Mouse (Mus musculus) limb, embryonic 12.5 days (tissue): Measurements from ENCODE around the gene E030018B13Rik. TPM values are rescaled to one million over a fixed set of nuclear protein-coding genes. Genes with fewer than 3 reads are reported as not detected.

Experiments
- ATAC-seq: fragments of 200-750 bp; cut with Nextera tagmentation; 2 replicates; pipeline ENCODE4 v1.8.0; 2017; ENCODE audit warnings: low read depth, moderate TSS enrichment; ENCODE audit not compliant: insufficient number of reproducible peaks, insufficient read depth, low FRiP score, low TSS enrichment
- H3K27ac ChIP-seq: fragments of 300-500 bp; sonication (generic); 2 replicates; pipeline ENCODE4 v1.5.1; 2016; ENCODE audit warnings: mild to moderate bottlenecking, moderate library complexity
- H3K27me3 ChIP-seq: fragments of 300-500 bp; sonication (generic); 2 replicates; pipeline ENCODE4 v1.6.1; 2016; ENCODE audit warnings: mild to moderate bottlenecking, moderate library complexity
- H3K36me3 ChIP-seq: fragments of 300-500 bp; sonication (generic); 2 replicates; pipeline ENCODE4 v1.6.1; 2016; ENCODE audit warnings: mild to moderate bottlenecking, moderate library complexity
- H3K4me1 ChIP-seq: fragments of 300-500 bp; sonication (generic); replicated peaks from 2 replicates; pipeline ENCODE4 v1.6.1; 2016
- H3K4me2 ChIP-seq: fragments of 300-500 bp; sonication (generic); 2 replicates; pipeline ENCODE4 v1.6.1; 2016; ENCODE audit warnings: mild to moderate bottlenecking, moderate library complexity
- H3K4me3 ChIP-seq: fragments of 300-500 bp; sonication (generic); replicated peaks from 2 replicates; pipeline ENCODE4 v1.5.1; 2016; ENCODE audit warnings: mild to moderate bottlenecking
- H3K9ac ChIP-seq: fragments of 300-500 bp; sonication (generic); replicated peaks from 2 replicates; pipeline ENCODE4 v1.6.1; 2016; ENCODE audit warnings: mild to moderate bottlenecking, moderate library complexity
- H3K9me3 ChIP-seq: fragments of 300-500 bp; sonication (generic); 2 replicates; pipeline ENCODE4 v1.6.1; 2016; ENCODE audit warnings: mild to moderate bottlenecking, moderate library complexity
- WGBS: fragments of 180-500 bp; shearing (Covaris S2); methylation state at CpG from one replicate; pipeline ENCODE4 v1.1.7; 2016; 5-methylcytosine and 5-hydroxymethylcytosine counted together
- polyA plus RNA-seq: library from polyadenylated mRNA; unstranded; fragments of >200 nt; fragmentation: Nextera tagmentation; extraction: Ambion mirVana; gene quantifications from 2 replicates; pipeline ENCODE4 v1.2.1, GENCODE M21; 2016

The E030018B13Rik gene
- polyA plus RNA-seq, 1 experiment from 2014 or later, result not detected

DNA sequence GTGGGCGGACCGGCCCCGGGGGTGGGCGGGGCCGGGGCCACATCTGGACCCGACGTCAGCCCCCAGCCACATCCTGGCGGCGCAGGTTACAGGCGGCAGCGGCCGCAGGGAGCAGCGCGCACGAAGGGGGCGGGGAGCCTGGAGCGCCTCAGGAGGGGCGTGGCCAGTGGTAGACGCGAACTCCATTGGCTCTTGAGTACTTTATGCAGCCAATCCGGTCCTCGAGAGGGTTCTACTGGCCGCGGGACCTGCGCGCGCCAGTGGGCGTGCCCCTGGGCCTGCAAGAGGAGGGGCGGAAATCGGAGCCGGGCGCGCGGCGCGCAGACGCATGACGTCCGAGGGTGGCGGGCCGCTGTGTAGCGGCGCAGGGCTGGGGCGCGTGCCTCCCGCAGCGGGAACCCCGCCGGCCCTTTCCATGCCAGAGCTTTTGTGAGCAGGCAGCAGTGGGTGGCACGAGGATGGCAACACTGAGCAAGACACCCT, 22.3 kb downstream of the E030018B13Rik start, which contains the start of gene Klf13:
Gene Klf13, minus strand, starts transcription at position 2 of the 483 bp plus-strand sequence.
- peak within 1 kb of the TSS; percentile 81 for H3K4me3 ChIP-seq
- H3K4me1 ChIP-seq, result peaks cover 24% of the 10 kb centered on the region
- H3K27me3 ChIP-seq, result no peaks in the 10 kb centered on the region; the same call in 1 of the 2 replicates
- peak within 1 kb of the TSS; percentile 94 for H3K27ac ChIP-seq
- no peaks in the 10 kb centered on the region for H3K9me3 ChIP-seq
- peak within 1 kb of the TSS; percentile 83 for H3K9ac ChIP-seq
- no peaks in the 10 kb centered on the region for H3K36me3 ChIP-seq
- ATAC-seq, result peak; percentile 93
- peak within 1 kb of the TSS; percentile 92 for H3K4me2 ChIP-seq
- WGBS, result 1% methylated on average over 47 of the region's 50 CpGs

DNA sequence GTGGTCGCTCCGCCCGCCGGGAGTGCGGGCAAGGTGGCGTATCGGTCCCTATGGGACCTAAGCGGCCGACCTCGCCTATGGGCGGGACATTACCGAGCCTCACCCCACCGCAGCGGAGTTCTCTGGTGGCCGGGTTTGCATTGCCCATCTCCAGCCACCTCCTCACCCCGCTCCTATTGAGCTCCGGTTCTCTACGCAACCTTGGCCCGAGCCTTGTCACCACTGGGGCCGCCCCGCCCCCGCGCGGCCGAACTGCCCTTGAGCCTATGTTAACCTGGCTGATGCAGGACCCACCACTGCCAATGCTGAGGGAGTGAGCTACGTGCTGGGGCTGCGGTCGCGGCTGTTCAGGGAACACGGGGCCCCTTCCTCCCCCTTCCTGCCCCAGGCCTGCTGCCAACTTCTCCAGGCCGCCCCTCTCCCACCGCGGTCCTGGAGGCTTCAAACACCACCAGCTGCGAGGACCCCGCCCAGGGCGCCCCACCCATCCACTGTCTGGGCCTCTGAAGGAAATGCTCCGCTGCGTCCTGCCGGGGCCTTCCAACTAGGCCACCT, 22.8 kb downstream of the E030018B13Rik start:
- 1% methylated on average over 39 of the region's 39 CpGs for WGBS
- Histone ChIP-seq H3K4me1 (peaks cover 24% of the 10 kb centered on the region), H3K4me3 (peak overlapping the region; percentile 81), H3K27me3 (no peaks in the 10 kb centered on the region; the same call in 1 of the 2 replicates), H3K9me3 (no peaks in the 10 kb centered on the region), H3K9ac (peak overlapping the region; percentile 79), H3K4me2 (peak overlapping the region; percentile 92), H3K27ac (peak overlapping the region; percentile 94), H3K36me3 (no peaks in the 10 kb centered on the region)
- peak; percentile 69 for ATAC-seq

DNA sequence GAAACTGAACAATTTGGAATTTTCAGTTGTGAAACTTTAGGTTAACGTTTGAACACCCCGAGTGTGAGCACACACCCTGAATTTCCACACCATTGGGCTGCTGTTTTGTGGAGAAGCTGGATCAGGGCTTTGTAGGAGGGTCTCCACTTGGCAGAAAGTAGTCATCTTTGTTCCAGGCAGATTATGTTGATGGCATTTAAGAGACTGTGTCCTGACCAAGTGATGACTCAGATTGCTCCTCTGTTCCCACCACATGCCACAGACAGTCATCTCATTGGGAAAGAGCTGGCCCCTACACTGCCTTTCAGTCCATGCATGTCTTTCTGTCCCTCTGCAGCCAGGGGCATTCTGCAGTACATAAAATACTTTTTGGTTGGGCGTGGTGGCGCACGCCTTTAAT, 23.7 kb downstream of the E030018B13Rik start:
- no peak overlapping the region for H3K4me3 ChIP-seq
- H3K9ac ChIP-seq, result no peak overlapping the region
- no peak overlapping the region for H3K27ac ChIP-seq
- ATAC-seq, result no peak
- H3K9me3 ChIP-seq, result no peaks in the 10 kb centered on the region
- H3K36me3 ChIP-seq, result no peaks in the 10 kb centered on the region
- H3K4me1 ChIP-seq, result peaks cover 16% of the 10 kb centered on the region
- H3K4me2 ChIP-seq, result no peak overlapping the region
- WGBS, result 91% methylated on average over 5 of the region's 5 CpGs
- H3K27me3 ChIP-seq, result no peaks in the 10 kb centered on the region; the same call in 1 of the 2 replicates

DNA sequence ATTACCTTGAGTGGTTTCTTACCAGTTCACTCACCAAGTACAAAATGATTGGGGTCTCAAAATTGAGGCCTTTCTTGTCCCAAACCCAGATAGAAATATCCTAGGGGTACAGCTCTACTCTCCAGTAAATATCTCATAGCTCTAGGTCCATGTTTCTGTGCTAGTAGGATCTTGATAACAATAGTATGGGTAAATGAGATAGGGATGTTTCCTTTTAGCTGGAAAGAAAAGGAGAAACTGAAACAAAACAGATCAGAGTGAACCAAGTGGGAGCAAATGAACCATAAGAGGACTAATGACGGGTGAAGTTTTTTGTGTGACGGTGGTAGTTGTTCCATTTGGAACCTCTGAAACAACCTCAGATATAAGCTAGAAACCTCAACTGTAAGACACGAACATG, 24.4 kb downstream of the E030018B13Rik start:
- Histone ChIP-seq H3K4me2 (no peak overlapping the region), H3K27ac (no peak overlapping the region), H3K9ac (no peak overlapping the region), H3K9me3 (no peaks in the 10 kb centered on the region), H3K4me1 (peaks cover 8% of the 10 kb centered on the region), H3K27me3 (no peaks in the 10 kb centered on the region; the same call in 1 of the 2 replicates), H3K36me3 (no peaks in the 10 kb centered on the region), H3K4me3 (no peak overlapping the region)
- 83% methylated on average over 3 of the region's 3 CpGs for WGBS
- ATAC-seq, result no peak

DNA sequence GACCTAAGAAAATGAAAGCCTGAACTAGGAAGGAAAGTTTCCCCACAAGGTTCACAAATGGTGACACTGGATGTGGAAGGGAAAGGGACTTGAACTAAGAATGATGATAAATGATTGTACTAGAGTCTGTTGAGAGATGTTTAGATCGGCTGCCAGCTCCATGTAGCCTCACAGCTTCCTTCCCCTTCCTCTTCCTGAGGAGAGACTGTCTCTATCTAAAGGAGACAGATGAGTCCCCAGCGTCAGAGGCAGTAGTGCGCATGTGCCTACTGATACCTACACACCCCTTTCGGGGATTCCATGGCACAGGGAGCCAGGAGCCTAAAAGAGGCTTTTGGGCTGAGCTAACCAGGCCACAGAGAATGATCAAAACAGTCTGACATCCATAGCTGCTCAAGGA, 24.8 kb downstream of the E030018B13Rik start:
- no peak overlapping the region for H3K27ac ChIP-seq
- no peak overlapping the region for H3K4me2 ChIP-seq
- WGBS, result 87% methylated on average over 4 of the region's 4 CpGs
- peaks cover 5% of the 10 kb centered on the region for H3K4me1 ChIP-seq
- H3K36me3 ChIP-seq, result no peaks in the 10 kb centered on the region
- ATAC-seq, result no peak
- H3K4me3 ChIP-seq, result no peak overlapping the region
- no peak overlapping the region for H3K9ac ChIP-seq
- no peaks in the 10 kb centered on the region for H3K9me3 ChIP-seq
- no peaks in the 10 kb centered on the region; the same call in 1 of the 2 replicates for H3K27me3 ChIP-seq

DNA sequence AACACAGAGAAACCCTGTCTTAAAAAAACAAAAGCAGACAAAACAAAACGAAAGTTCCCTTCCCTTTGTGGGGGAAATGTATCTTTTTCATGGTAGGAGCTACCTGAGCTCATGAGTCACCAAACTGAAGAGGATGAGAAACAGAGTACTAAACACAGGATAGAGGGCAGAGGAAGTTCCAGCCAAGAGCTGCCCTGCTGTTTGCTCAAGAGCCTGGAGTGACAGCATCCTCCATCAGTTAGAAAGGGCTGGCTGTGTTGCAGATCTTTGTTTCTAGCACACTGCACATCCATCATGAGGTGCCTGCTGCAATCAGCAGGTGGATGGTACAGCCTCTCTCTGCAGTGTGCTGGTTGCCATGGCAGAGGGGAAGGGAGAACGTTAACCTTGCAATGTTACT, 27.3 kb downstream of the E030018B13Rik start:
- H3K9me3 ChIP-seq, result no peaks in the 10 kb centered on the region
- 74% methylated on average over 2 of the region's 2 CpGs for WGBS

DNA sequence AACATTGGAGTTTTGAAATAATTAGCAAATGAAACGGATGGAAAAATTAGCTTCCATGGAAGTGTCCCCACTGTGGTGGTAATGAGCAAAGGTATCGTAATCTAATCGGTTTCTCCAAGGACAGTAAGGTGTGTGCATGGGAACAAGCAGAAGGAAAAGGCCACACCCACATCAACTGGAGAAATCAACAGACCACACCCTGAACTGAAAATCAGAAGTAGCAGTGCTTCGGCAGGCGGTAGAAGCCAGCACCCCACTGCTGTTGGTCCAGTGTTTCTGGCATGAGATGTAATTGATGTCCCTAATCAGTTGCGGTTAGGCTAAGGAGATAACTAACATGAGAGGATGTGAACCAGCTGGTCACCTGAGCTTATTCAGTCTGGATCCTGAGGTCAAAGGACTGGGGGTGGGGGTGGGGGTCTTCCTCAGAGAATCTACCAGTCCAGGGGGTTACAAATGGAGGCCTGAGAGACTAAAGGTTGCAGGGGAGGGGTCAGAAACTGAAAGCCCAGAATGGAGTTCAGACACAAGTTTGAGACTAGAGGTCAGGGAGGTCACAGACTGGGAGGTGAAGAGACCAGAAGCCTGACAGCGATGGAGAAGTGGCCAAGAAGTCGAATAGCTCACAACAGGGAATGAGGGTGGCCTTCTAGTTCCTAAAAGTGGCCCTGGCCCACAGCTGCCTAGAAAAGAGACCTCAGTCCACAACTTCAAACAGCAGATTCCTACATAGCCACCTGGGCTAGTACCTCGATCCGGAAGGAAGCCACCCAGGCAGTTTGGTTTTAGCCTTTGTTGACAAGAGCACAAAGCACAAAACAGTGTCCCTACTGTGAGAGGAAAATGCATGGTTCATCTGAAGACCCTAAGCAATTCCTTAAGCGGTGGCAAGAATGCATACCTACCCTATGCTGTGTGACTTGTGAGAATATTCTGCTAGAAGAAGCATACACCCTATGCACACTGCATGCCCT, 31.1 kb downstream of the E030018B13Rik start:
- Histone ChIP-seq H3K9ac (no peak overlapping the region), H3K27ac (no peak overlapping the region), H3K4me2 (no peak overlapping the region), H3K36me3 (no peaks in the 10 kb centered on the region), H3K27me3 (no peaks in the 10 kb centered on the region), H3K4me1 (no peaks in the 10 kb centered on the region), H3K4me3 (no peak overlapping the region), H3K9me3 (no peaks in the 10 kb centered on the region)
- 63% methylated on average over 11 of the region's 11 CpGs for WGBS
- ATAC-seq, result no peak

More for the DNA sequence above, 27.3 kb downstream of the E030018B13Rik start:
- H3K36me3 ChIP-seq, result no peaks in the 10 kb centered on the region
- peaks cover 5% of the 10 kb centered on the region for H3K4me1 ChIP-seq
- H3K27me3 ChIP-seq, result no peaks in the 10 kb centered on the region; the same call in 1 of the 2 replicates
- ATAC-seq, result no peak
- H3K9ac ChIP-seq, result no peak overlapping the region
- H3K4me3 ChIP-seq, result no peak overlapping the region
- no peak overlapping the region for H3K27ac ChIP-seq
- H3K4me2 ChIP-seq, result no peak overlapping the region

DNA sequence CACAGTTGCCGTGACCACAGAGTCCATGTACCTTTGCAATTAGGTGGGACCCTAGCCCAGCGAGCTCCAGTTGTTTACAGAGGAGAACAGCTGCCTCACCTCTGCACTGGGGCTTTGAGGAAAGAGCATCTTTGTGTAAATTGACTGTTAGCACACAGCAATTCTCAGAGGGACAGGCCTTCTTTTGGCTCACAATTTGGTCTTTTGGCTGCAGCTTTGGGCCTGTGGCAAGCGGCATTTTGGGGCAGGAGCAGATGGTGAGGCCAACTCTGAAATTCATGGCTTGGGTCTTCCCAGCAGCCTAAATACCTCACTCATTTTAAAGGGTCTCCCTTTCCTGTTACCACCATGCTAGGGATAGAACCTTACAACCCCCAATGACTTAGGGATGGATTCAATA, 32.5 kb downstream of the E030018B13Rik start:
- no peaks in the 10 kb centered on the region for H3K36me3 ChIP-seq
- no peak for ATAC-seq
- WGBS, result 50% methylated on average over 3 of the region's 3 CpGs
- H3K4me1 ChIP-seq, result no peaks in the 10 kb centered on the region
- H3K27me3 ChIP-seq, result no peaks in the 10 kb centered on the region
- no peak overlapping the region for H3K4me3 ChIP-seq
- H3K9ac ChIP-seq, result no peak overlapping the region
- H3K9me3 ChIP-seq, result no peaks in the 10 kb centered on the region
- no peak overlapping the region for H3K4me2 ChIP-seq
- no peak overlapping the region for H3K27ac ChIP-seq

DNA sequence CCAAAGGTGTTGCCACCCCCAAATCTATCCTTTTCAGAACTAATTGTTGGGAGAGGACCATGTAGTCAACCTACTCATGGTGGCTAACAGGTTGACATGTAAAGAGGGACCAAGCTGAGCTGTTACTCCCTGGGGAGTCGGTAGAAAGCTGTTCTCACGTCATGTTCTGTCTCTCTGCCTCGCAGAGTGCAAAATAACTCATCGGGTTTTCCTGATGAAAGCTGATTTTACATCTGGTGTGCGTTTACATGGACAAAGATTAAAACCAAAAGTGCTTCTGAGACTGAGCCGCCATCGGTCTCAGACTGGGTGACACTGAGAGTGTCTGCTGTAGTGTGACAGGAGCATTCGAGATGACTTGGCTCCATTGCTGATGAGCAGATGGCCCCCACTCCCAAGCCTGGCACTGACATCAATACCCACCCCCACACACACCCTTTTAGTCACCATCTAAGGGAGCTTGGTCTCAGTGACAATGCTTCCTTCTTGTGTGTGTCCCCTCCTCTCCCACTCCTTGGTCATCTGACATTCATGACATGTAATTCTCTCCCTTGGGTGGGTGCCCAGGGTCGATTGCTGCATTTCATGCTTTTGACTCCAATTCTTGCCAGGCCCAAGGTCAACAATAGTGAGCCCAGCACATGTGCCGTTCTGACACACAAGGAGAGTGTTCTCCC, 34.4 kb downstream of the E030018B13Rik start:
- H3K4me1 ChIP-seq, result no peaks in the 10 kb centered on the region
- H3K9ac ChIP-seq, result no peak overlapping the region
- no peaks in the 10 kb centered on the region for H3K9me3 ChIP-seq
- no peaks in the 10 kb centered on the region for H3K27me3 ChIP-seq
- ATAC-seq, result no peak
- H3K27ac ChIP-seq, result no peak overlapping the region
- WGBS, result 63% methylated on average over 10 of the region's 10 CpGs
- H3K4me3 ChIP-seq, result no peak overlapping the region
- no peaks in the 10 kb centered on the region for H3K36me3 ChIP-seq
- no peak overlapping the region for H3K4me2 ChIP-seq

DNA sequence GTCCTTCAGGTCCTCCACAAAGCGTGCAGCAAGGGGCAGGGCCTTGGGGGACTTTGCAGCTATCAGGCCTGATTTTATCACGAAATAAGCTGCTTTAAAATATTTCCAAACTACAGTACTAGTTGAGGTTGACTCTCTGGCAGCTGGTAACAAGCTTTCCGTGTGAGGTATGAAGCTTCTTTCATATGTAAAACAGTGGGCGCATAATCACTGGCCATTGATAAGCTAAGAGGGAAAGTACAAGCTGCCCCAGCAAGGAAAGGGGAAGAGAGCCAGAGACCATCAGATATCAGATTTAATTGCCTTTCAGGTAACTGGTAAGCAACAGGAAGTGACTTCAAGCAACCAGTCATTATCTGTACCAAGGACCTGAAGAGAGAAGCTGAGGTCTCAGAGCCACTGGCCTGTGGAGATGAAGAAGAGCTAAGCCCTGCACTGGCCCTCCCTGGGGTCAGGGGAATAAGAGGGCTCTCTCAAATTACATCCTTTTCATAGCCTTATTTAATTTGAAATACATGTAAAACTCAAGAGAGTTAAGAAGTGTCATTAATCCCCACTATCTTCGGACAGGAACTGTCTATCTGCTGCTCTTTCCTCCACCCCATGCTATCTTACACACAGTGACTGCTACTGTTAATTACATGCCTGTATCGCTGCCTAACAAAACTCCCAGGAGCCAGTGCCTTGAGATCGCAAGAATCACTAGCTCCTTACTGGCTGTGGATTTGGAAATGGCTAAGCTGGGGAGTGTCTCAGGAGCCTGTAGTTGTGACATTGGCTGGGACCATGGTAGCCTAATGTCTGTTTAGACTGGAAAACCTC, 35.6 kb downstream of the E030018B13Rik start:
- 67% methylated on average over 7 of the region's 7 CpGs for WGBS
- H3K27ac ChIP-seq, result no peak overlapping the region
- H3K9ac ChIP-seq, result no peak overlapping the region
- H3K4me2 ChIP-seq, result no peak overlapping the region
- no peaks in the 10 kb centered on the region for H3K4me1 ChIP-seq
- H3K9me3 ChIP-seq, result no peaks in the 10 kb centered on the region
- no peak for ATAC-seq
- no peaks in the 10 kb centered on the region for H3K36me3 ChIP-seq
- no peaks in the 10 kb centered on the region for H3K27me3 ChIP-seq
- H3K4me3 ChIP-seq, result no peak overlapping the region
